Mouse (Mus musculus) layer of hippocampus, adult 9-11 months (tissue): Measurements from ENCODE around the gene Coro7.

Source experiments
- DNase-seq: peaks from one replicate; pipeline ENCODE4 v3.0.0; 2022

The Coro7 gene

DNA sequence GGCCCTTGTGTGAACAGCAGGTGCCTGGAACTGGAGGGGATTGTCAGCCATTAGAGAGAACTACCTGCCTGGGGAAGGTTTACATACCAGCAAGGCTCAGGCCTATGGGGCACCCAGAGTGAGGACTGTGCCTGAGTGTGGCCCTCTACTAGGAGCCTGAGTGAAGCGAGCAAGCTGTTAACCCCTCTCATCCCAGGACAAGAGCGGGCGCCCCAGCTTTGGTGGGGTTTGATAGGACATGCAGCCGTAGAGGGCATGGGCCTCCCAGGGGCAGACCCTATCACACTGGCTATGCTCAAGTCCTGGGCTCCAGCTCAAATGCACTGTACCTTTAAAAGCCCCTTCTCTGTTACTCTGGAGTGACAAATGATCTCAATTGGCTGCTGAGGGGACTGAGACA is 32.7 kb downstream of the Coro7 start:
- no peak for DNase-seq

DNA sequence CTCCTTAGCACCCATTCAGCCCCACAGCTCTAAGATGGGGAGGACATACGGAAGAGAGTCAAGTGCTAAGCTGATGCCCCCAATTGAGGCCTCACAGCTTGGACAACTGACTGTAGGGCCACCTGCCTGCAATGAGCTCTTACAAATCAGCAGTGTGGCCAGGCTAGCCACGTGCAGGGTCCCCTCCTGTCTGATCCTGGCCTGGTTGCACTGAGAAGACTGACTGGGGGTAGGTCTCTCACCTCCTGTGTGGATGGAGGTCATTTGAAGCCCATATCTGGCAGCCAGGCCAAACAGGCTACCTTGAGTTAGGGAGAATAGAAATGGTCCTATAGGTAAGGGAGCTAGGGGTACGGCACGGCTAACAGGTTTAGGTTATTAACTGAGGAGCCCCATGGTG is 33.7 kb downstream of the Coro7 start:
- DNase-seq = no peak

DNA sequence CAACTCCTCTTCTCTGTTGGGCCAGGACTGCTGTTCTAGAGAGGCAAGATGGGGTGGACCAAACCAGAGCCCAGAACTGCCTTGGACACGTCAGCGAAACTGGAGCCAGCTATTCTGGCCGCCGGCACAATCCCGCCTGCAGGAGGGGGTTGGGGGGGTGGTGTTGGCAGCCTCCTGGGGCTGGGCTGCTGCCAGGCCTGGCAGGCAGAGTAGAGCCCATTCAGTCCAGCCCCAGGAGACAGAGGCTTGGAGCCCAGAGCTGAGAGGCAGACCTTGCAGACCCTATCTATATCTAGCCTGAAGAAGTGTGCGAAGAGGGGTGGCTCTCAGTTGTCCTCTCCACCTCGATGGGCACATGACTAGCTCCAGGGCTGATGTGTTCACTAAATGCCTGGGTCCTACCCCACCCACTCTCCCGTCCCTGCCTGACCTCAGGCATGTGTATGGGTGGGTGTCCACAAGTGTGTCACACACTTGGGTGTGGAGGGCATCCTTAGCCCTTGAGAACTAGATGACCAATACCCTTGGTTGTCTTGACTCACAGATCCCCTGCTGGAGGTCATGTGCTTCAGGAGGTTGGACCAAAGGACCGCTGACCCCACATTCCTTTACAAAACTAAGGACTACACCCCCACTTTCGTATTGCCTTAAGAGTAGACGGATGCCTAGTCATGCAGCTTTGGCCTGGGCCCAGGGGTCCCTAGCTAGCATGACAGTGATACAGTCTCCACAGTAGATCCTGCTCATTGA is 35.7 kb downstream of the Coro7 start:
- peak; percentile 85 for DNase-seq

DNA sequence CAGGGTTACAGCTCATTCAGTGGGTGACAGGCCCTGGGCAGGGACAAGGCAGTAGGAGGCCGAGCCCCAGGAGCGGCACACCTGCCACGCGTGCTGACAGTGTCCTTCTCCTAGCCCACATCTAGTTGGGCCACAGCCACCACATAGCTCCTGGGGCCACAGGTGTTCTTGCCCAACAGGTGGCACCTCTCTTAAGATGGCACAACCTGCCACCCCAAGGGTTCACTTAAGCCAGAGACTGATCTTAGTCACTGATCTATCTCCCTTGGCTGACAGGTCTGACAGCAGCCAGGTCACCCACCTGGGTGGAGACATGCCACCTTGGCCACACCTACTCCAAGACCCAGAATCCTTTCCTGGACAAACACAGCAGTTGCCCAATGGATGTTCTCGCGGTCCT is 36.6 kb downstream of the Coro7 start:
- DNase-seq = no peak

DNA sequence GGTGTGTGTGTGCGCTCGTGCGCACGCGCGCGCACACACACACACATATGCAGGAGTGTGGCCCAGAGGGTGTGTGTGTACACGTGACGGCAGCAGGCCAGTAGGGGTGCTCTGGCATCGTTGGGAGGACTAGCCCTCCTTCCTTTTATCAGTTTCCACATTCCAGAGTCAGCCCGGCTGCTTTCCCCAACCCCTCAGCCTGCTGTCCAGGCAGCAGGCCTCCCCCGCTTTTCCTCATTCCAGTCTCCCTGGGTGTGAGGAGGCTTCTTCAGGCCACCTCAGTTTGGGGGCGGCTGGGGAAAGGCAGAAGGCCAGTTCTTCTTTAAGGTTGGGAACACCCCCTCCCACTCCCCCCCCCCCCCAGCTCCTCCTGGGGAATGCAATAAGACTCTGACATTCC is 37.4 kb downstream of the Coro7 start:
- DNase-seq = peak; percentile 53

DNA sequence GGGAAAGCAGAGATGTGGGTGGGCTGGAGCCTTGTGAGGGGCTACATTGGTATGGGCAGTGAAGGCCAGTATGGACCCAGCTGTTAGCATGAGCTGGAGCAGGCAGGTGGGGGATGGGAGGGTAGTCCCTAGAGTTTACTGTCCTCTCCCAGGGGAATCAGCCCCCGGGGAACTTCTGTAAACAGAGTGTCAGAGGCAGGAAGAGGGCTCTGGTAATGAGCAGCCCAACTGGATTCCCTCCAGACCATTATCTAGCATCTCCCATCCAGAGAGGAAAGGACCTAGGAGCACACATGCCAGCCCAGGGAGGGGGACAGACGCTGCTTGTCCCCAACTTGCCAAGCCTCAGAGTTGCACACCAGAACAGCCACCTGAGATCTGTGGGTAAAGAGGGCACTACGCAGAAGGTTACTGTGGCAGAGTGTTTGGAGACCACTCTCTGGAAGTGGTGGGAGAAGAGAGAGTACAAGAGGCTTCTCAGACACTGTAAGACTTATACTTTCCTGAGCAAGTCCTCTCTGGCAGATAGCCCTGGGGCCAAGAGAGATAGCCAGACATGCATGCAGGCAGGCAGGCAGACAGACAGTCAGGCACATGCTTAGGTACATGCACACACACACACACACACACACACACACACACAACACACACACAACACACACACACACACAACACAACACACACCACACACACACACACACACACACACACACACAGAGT is 38.3 kb downstream of the Coro7 start:
- no peak for DNase-seq

DNA sequence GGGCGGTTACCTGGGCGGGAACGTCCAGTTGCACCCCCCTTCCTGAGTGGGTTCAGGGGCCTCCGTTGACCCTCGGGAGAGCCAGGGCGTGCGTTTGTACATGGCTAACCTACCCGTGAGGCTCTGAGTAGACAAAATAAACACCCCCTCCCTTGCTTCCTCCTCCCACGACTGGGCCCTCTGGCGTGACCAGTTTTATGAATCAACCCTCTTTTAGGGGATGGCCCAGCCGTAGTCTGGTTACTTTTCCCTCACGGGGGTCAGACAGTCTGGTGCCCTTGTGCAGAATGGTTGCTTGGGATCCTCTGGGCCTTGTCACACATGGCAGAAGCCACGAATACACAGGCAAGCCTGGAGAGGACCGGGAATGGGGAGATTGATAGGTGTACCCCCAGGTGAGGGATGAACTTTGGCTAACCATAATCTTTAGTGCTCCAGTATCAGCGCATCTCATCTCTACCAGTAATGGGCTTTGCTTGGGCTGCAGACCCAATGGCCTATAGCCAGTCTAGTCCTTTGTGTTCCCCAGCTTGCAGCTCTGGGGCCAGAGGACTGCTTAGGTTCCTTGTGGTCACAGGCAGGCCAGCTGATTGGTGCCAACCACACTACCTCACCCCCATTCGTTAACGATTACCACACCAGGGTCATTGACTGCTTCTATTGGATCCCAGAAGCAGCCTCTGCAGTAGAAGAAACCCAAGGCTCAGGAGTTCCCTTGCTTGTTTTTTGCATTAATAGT is 39.1 kb downstream of the Coro7 start:
- DNase-seq = no peak

DNA sequence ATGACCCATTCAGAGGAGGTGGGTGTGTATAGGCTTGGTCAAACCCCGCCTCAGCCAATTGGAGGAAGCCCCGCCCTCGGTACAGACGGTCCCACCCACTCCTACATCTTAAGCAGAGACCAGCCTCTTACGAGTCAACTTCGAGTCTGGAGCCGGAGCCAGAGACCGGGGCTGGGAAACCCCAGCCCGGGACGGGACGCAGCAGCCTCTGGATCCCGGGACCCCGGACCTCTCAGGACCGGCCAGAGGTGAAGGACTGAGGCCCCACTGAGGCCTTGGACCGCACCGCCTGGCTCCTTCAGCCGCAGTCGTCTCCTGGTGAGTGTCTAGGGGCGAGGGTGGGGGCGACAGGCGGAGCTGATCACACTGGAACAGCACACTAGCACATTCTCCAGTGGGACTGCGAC is 39.7 kb downstream of the Coro7 start, which contains the start of the genes Vasn and Dnaja3:
TSS of gene Vasn (plus strand) at position 111 of the 407 bp plus-strand sequence.
TSS of gene Dnaja3 (plus strand) at position 159 of the 407 bp plus-strand sequence.
- peak; percentile 71 for DNase-seq

DNA sequence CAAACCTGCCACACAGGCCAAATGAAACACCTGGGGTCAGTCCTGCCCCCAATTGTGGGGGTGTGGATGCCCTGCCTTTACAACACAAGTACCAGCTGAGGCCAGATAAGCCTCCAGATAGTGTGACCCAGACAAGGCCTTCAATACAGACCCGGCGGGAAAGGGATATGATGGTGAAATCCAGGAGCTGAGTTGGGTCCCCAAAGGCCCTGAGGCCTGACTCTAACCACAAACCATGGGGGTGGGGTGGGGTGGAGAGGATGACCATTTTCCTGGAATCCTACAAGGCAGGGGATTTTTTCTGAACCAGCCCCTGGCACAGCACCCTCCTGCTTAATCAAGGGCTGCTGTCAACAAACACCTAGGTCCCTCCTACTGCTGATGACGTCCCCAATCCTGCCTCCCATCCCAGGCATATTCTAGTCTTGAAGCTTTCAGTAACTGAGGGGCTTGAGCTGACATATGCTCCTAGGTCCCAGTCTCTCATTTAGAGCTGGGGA is 40.6 kb downstream of the Coro7 start:
- no peak for DNase-seq

DNA sequence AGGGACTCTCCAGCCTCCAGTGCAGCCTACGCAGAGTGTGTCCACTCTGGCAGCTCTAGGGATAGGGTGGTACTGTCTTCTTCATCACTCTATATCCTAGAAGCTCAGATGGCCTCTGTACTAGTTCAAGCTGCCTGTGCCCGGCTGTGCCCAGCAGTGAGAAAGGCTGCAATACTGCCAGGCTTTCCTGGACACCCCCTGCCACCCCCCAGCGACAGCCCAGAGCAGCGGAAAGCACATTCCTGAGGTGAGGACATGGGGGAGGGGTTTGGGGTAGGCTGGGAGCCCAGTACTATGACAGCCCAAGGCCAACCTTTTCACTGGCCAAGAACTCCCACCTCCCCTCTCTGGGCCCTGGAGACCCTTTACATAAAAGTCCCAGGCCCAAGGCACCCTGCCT is 43.8 kb downstream of the Coro7 start:
- DNase-seq = no peak

DNA sequence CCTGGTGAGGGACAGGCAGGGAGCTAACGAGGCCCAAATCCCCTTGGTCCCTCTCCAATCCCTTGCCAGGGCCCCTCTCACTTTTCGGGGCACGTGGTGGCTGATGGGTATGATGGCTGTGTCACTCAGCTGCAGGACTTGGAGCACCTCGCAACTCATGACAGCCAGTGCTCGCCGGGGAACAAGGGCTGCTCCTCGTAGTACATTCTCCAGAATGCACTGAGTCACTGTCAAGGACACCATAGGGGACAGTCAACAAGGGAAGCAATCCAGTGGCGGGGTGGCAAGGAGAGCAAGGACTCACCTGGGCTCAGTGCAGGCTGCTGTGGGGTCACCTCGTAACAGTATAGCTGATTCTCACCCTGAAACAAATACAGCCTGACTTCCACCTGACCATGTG is 44.9 kb downstream of the Coro7 start:
- DNase-seq = no peak

DNA sequence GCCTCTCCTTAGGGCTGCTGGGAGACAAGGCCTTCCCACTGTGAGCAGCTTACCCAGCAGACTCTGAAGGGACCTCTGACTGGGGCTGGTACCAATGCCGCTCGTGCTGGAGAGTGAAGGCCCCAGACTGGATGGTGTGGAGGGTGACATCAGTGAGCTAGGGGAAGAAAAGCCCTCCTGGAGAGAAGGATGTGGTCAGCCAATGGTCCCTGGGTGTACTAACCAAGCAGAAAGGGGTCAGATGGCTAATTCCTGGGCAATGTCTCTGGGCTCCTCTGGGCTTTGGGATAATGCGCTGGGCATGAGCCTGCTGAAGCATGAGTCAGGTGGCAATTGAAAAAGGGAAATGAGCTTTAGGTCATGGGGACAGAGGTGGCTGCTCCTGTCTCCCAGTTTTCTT is 45.9 kb downstream of the Coro7 start:
- DNase-seq = no peak

DNA sequence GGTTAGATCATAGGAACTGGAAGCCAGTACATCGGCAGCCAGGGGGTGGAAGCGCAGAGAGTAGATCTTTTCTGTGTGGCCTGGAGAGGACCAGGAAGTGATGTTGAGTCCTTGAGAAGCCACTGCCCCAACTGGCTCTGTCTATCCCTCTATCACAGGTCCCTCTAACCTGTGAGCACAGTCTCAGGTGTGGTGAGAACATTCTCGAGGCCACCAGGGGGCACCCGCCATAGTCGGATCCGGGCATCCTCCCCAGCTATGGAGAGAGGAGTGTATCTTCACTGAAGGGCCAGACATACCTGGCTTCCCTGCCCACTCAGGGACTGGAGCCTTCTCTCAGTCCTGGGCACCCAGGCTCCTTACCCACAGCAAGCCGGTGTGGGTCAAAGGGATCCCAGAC is 47.5 kb downstream of the Coro7 start:
- DNase-seq = no peak

DNA sequence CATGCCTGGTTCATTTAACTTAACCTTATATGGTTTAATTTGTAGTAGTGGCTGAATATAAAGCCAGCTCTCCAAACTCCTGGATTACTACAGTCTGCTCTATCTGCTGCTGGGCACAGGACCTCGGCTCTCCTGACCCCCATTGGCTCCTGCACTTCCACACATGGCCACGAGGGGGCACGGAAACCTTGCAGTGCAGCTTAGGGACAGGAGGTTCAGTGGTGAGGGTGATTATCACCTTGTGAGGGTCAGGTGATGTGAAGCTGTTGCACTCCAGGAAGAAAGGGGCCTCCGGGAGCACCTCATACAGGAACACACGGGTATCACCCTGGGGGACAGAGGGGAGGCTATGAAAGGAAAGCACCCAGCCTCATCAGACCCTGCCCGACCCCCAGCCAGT is 49.6 kb downstream of the Coro7 start:
- no peak for DNase-seq

DNA sequence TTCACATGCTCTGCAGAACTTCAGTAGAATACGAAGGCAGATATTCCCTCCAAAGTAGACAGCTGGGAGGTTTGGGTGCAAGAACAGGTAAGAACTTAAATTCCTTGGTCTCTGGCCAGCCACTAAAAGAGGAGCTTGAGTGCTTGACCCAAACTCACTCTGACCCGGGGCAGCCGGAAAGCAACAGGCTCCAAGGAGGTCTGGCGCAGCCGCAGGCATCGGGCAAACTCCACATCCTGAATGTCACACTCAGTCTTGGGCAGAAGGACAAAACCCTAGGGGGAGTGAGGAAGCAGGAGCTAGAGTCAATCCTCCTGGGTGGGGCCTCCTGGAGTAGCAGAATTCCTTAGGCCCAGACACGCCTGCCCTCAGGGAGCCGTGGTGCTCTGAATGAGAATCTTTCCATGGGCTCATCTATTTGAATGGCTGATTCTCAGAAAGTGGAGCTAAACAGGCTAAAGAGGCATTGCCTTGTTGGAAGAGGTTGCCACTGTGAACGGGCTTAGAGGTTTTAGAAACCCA is 50.6 kb downstream of the Coro7 start:
- DNase-seq = no peak

DNA sequence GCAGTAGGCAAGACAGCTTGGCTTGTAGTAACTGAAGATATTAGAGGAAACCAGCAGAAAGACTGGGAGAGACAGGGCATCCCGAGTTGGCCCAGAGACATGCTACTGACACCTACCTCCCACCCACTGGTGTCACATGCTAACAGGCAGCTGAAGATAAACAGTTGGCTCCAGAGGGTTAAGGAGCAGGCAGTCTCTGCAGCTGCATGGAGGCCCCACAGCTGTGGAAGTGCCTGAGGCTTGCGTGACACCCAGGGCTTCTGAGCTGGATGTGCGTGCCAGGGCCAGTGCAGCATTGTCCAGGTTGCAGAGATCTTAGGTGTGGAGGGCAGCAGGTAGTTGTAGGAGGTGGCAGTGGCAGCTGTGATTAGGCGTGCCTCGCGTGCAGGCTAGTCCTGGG is 52.5 kb downstream of the Coro7 start:
- no peak for DNase-seq

DNA sequence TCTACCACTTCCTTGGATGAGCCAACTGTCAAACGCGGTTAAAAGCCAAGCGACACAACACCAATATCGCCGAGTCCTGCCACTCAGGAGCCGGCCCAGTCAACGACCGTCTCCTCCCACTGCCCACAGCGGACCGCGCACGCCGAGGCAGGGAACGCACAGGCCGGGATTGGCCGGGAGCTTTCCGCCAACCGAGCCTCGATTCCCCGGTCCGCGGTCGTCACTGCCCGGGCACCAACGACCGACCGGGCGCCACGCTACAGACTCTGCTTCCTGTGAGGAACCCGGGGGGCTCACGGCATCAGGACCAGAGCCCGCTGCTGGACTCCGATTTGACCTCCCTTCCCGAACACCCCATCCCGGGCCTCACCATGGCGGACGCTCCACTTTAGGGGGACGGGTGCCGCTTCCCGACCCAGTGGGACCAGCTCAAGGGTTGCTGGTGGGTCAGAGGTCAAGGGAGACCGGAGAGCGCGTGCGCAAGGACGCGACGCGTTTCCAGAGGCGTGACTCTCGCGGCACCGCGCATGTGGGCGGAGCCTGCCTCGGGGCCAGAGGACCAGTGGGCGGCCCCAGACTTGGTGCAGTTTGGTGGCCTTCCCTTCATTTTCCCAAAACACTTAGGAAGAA is 55.0 kb downstream of the Coro7 start, which contains the start of gene Pam16:
TSS of gene Pam16 (minus strand) at position 508 of the 630 bp plus-strand sequence.
- DNase-seq = peak; percentile 94

DNA sequence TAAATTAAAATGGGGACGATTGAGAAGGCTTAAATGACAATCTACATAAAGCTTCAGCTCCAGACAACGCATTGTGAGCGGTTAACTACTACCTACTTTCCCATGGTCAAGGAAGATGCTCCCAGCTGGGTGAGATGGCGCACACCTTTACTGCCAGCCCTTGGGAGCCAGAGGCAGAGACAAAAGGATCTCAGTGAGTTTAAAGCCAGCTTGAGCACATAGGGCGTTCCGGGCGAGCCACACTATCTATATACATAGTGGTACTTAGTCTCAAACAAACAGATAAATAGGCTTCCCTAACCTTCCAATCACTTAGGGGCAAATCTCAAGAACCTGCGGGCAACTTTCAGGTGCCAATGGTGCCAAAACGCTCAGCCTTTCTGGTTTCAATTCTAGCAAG is 55.5 kb downstream of the Coro7 start:
- DNase-seq = no peak

DNA sequence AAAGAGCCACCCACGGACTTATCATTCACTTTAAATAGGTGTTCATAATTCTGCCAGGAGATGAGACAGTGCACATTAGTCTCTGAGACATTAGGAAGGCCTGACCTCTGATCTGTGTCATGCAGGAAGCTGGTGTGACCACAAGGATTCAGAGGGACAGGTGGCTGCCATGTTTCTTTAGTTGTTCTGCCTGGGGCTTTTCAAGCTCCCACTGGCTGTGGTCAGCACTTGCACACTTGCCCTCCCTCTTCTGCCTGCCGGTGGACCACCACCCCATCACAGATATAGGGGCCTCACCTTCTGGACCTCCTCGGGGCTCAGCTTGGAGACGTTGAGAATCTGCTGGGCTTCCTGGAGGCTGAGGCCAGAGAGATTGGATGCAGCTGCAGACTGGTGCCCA is 62.7 kb downstream of the Coro7 start:
- DNase-seq = no peak

DNA sequence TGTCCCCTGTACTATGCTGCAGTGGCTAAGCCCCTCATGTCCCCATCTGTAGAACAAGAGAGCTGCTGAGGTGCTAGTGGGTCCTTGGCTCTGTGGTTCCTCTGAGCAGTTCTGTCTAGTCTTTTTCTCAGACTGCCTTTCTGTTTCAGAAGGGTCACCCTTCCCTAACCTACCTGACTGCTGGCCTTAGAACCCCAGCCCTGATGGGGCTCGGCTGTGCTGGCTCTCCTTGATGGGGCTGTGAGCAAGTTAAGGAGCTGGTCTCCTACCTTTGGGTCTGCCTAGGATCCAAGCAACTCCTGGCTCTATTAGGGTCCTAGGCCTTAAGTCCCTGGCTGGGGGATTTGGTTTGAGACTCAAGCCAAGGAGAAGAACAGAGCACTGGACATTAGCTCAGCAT is 64.3 kb downstream of the Coro7 start:
- DNase-seq = no peak

DNA sequence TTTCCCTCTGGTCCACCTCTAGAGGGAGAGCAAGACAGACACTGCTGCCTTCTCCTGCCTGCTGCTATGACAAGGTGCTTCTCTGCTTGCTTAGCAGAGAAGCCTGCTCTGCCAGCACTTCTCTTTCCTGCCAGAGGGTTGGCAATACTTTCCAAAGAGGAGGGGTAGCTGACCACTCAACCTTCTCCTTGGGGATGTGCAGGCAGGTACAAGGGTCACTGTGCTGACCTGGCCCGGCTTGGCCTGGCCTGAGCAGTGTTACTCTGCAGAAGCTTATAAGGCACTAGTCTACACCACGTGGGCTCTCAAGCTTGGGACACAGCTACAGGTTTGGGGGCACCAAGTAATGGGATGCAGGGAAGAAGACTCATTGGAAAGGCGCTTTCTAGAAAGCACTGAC is 64.9 kb downstream of the Coro7 start:
- DNase-seq = no peak

DNA sequence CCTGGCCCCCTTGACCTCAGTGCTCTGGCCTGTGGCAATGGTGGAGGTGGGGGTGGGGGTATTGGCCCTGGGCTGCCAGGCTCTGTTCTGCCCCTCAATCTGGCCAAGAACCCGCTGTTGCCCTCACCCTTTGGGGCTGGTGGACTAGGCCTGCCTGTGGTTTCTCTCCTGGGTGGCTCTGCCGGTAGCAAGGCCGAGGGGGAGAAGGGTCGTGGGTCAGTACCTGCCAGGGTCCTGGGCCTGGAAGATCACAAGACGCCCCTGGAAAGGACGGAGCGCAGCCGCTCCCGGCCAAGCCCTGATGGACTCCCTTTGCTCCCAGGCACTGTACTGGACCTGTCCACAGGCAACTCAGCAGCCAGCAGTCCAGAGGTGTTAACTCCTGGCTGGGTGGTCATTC is 65.8 kb downstream of the Coro7 start:
- DNase-seq = no peak

DNA sequence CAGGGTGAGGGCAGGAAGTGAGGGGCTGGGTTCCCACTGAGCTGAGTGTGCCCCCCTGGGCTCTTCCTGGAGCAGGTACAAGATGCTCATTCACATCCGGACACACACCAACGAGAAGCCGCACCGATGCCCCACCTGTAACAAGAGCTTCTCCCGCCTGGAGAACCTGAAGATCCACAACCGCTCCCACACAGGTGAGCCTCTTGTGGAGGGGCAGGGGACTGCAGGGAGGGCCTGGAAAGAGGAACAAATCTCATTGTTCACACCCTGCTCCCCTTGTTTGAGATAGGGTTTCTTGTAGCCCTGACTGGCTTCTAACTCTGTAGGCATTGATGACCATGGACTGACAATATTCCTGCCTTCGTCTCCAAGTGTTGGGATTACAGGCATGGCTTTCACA is 67.9 kb downstream of the Coro7 start:
- no peak for DNase-seq
